Mouse (Mus musculus) heart, adult 2 months (tissue): ENCODE data around the gene Cdyl2. TPM values are rescaled to one million over a fixed set of nuclear protein-coding genes. Genes with fewer than 3 reads are reported as not detected.

ENCODE experiments used
- DNase-seq, 2 experiments: peaks; one replicate each; pipeline ENCODE4 v3.0.0; 2021
- H3K27ac ChIP-seq: fragments of 200-600 bp; 2 replicates; pipeline ENCODE4 v1.8.1; 2022
- H3K27me3 ChIP-seq: fragments of 200-500 bp; 2 replicates; pipeline ENCODE4 v1.6.1; 2012; ENCODE audit warnings: mild to moderate bottlenecking, low read length, inconsistent platforms, mixed read lengths; ENCODE audit not compliant: control insufficient read depth, insufficient read depth
- H3K36me3 ChIP-seq: fragments of 200-500 bp; 2 replicates; pipeline ENCODE4 v1.6.1; 2012; ENCODE audit warnings: low read length, inconsistent platforms; ENCODE audit not compliant: control insufficient read depth, insufficient read depth
- H3K4me1 ChIP-seq: fragments of 200-500 bp; 2 replicates; pipeline ENCODE4 v1.6.1; 2011; ENCODE audit warnings: low read length; ENCODE audit not compliant: control insufficient read depth, insufficient read depth
- H3K4me3 ChIP-seq: fragments of 200-600 bp; 2 replicates; pipeline ENCODE4 v1.8.1; 2022
- H3K79me2 ChIP-seq: fragments of 200-500 bp; replicated peaks from 2 replicates; pipeline ENCODE4 v1.6.1; 2012; ENCODE audit warnings: mild to moderate bottlenecking, inconsistent platforms, low read length, moderate library complexity, mixed read lengths; ENCODE audit not compliant: control insufficient read depth, insufficient read depth
- H3K9ac ChIP-seq: fragments of 200-500 bp; 2 replicates; pipeline ENCODE4 v1.6.1; 2012; ENCODE audit warnings: low read depth, mild to moderate bottlenecking, control low read depth, inconsistent platforms, low read length, mixed read lengths
- CTCF ChIP-seq: fragments of 200-600 bp; IDR thresholded peaks from 2 replicates; pipeline ENCODE4 v1.8.1; 2022; ENCODE audit warnings: antibody characterized with exemption, mild to moderate bottlenecking, moderate library complexity
- EP300 ChIP-seq: fragments of 200-500 bp; IDR thresholded peaks from 2 replicates; pipeline ENCODE4 v1.6.1; 2011; ENCODE audit warnings: low read depth, low read length, control low read depth; ENCODE audit not compliant: insufficient read depth
- POLR2A ChIP-seq: fragments of 200-500 bp; IDR thresholded peaks from 2 replicates; pipeline ENCODE4 v1.6.1; 2011; ENCODE audit warnings: mild to moderate bottlenecking, low read depth, low read length, control low read depth; ENCODE audit not compliant: insufficient read depth
- WGBS: fragments of 180-500 bp; shearing (Covaris S2); methylation state at CpG from one replicate; pipeline ENCODE4 v1.1.7; 2018; 5-methylcytosine and 5-hydroxymethylcytosine counted together
- intact Hi-C: fragments of 180-260 bp; cut with DNase I; formaldehyde crosslinking; loops from one replicate; pipeline ENCODE4 v1.15.1; 2025
- polyA plus RNA-seq: library from polyadenylated mRNA; depleted of rRNA; stranded (reverse); fragments of >200 nt; gene quantifications from 2 replicates; pipeline ENCODE4 v1.2.3, GENCODE M21; 2012
- total RNA-seq, 2 experiments: library from RNA; stranded (reverse); gene quantifications; 2 replicates each; pipeline ENCODE4 v1.2.3; 2021

Gene Cdyl2
- total and polyA plus RNA-seq, 3 experiments: 1.5 to 3.9 (median 3.3) TPM

DNA sequence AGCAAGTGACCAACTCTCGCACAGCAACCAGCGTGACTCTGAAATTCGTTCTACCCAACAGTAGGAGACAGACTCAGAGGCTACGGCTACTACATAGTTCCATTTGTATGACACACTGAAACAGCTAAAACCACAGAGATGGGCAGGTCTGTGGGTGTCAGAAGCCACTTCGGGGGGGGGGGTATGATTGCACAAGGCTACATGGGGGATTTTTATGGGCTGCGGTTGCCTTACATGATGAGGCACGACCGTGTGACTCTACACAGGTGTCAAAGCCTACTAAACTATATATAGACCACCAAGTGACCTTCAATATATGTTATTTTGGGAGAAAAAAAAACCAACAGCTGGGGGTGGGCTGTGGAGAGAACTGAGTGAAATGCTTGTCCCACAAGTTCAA is 96.8 kb downstream of the Cdyl2 start:
- no peaks in the 10 kb centered on the region for H3K36me3 ChIP-seq
- H3K27ac ChIP-seq: no peak overlapping the region
- no peak overlapping the region for H3K4me3 ChIP-seq
- no peaks in the 10 kb centered on the region for H3K4me1 ChIP-seq
- no peak for DNase-seq
- H3K9ac ChIP-seq: no peak overlapping the region
- intact Hi-C loops: no loop called here
- WGBS: 85% methylated on average over 8 of the region's 8 CpGs
- no peaks in the 10 kb centered on the region for H3K27me3 ChIP-seq
- H3K79me2 ChIP-seq: no peaks in the 10 kb centered on the region
- no peak for TF ChIP-seq POLR2A
- no peak for TF ChIP-seq CTCF
- no peak for TF ChIP-seq EP300

- Histone ChIP-seq H3K36me3 (no peaks in the 10 kb centered on the region), H3K27ac (no peak overlapping the region), H3K4me1 (peaks cover 2% of the 10 kb centered on the region; the same call in 1 of the 2 replicates), H3K4me3 (no peak overlapping the region), H3K79me2 (no peaks in the 10 kb centered on the region), H3K9ac (no peak overlapping the region), H3K27me3 (no peaks in the 10 kb centered on the region)
- 90% methylated on average over 13 of the region's 13 CpGs for WGBS
- no peak for DNase-seq
- intact Hi-C loops: no loop called here
- TF ChIP-seq CTCF (no peak), POLR2A (no peak), EP300 (no peak)
Measured at GRCm38 (mm10) chr8:116635261-116635660, 97.5 kb downstream of the Cdyl2 start.

GRCm38 (mm10) chr8:116634436-116634835 is 98.4 kb downstream of the Cdyl2 start:
- H3K79me2 ChIP-seq: no peaks in the 10 kb centered on the region
- no peak overlapping the region for H3K27ac ChIP-seq
- H3K4me3 ChIP-seq: no peak overlapping the region
- H3K27me3 ChIP-seq: no peaks in the 10 kb centered on the region
- H3K9ac ChIP-seq: no peak overlapping the region
- no peak for DNase-seq
- H3K4me1 ChIP-seq: peaks cover 2% of the 10 kb centered on the region; the same call in 1 of the 2 replicates
- TF ChIP-seq CTCF (no peak), POLR2A (no peak), EP300 (no peak)
- H3K36me3 ChIP-seq: no peaks in the 10 kb centered on the region
- 90% methylated on average over 4 of the region's 4 CpGs for WGBS
- intact Hi-C loops: no loop called here

DNA sequence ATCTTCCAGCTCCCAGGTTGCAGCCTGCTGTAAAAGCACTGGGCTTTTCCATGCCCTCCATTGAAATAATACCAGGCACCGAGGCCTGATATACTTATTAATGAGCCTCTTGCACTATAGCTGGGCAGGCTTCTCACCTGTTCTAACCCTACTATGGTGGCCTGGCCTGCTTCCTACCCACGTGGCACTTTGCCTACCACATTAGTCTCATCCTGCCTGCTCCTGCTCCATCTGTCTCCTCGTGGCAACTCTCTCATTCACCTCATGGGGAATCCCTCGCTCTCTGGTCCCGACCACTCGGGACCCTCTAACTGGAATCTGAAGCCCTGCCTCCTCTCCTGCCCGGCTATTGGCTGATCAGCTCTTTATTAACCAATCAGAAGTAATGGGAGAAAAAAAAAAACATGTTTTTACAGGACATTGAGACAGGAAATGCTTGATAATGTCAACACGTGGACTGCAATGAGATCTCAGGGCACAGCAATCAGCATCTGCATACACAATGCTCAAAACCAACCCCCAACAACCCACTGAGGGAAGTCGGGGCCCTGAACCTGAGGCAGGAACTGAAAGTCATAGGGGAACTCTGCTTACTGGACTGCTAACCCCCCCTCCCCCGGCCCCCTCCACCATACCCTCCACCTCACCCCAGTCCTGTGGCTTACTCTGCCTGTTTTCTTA is 99.2 kb downstream of the Cdyl2 start:
- intact Hi-C loops: no loop called here
- Histone ChIP-seq H3K4me1 (peaks cover 2% of the 10 kb centered on the region; the same call in 1 of the 2 replicates), H3K4me3 (no peak overlapping the region), H3K27ac (no peak overlapping the region), H3K27me3 (no peaks in the 10 kb centered on the region), H3K9ac (no peak overlapping the region), H3K36me3 (no peaks in the 10 kb centered on the region), H3K79me2 (no peaks in the 10 kb centered on the region)
- WGBS: 62% methylated on average over 10 of the region's 10 CpGs
- peak in 1 of 2 experiments; percentile 9 for DNase-seq
- TF ChIP-seq POLR2A (no peak), EP300 (no peak), CTCF (no peak)

- no peak for DNase-seq
- Histone ChIP-seq H3K9ac (no peak overlapping the region), H3K36me3 (no peaks in the 10 kb centered on the region), H3K27me3 (no peaks in the 10 kb centered on the region), H3K4me3 (no peak overlapping the region), H3K27ac (no peak overlapping the region), H3K79me2 (no peaks in the 10 kb centered on the region), H3K4me1 (peaks cover 2% of the 10 kb centered on the region; the same call in 1 of the 2 replicates)
- 35% methylated on average over 11 of the region's 11 CpGs for WGBS
- no peak for TF ChIP-seq POLR2A
- no peak for TF ChIP-seq CTCF
- no peak for TF ChIP-seq EP300
- intact Hi-C loops: no loop called here
Measured at GRCm38 (mm10) chr8:116630066-116630465, 102.7 kb downstream of the Cdyl2 start.

DNA sequence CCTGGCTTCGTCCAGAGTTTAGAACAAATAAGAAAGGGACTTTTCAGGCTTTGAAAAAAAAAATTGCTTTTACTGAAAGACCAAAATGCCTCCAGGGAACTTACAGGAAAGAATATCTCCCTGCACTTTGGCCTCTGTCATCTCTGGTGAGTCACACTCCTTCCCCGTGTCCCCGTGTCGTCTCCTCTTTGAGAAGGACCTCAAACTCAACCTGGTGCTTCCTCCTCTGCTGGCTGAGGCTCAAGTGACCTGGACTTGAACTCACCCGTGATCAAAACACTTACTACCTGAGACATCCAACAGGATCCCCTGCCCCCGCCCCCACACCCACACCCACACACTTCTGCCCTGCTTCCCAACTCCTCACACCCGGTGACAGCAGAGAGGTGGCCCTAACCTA is 103.8 kb downstream of the Cdyl2 start:
- 41% methylated on average over 7 of the region's 7 CpGs for WGBS
- no peaks in the 10 kb centered on the region for H3K36me3 ChIP-seq
- no peak overlapping the region for H3K9ac ChIP-seq
- peaks cover 2% of the 10 kb centered on the region; the same call in 1 of the 2 replicates for H3K4me1 ChIP-seq
- H3K27ac ChIP-seq: no peak overlapping the region
- intact Hi-C loops: no loop called here
- H3K27me3 ChIP-seq: no peaks in the 10 kb centered on the region
- DNase-seq: no peak
- no peak overlapping the region for H3K4me3 ChIP-seq
- no peaks in the 10 kb centered on the region for H3K79me2 ChIP-seq
- TF ChIP-seq CTCF (no peak), POLR2A (no peak), EP300 (no peak)
